Mouse (Mus musculus) heart, embryonic 14.5 days (tissue): ENCODE measurements around the gene Cyp2d34. TPM values are rescaled to one million over a fixed set of nuclear protein-coding genes. Genes with fewer than 3 reads are reported as not detected.

Source experiments
- microRNA-seq: library from miRNA; unstranded; fragments of <30 nt; microRNA quantifications from one replicate; pipeline ENCODE4, GENCODE M21; 2016
- polyA plus RNA-seq: library from polyadenylated mRNA; unstranded; fragments of >200 nt; fragmentation: Nextera tagmentation; extraction: Ambion mirVana; gene quantifications from 2 replicates; pipeline ENCODE4 v1.2.1, GENCODE M21; 2014

The Cyp2d34 gene
- polyA plus RNA-seq, 1 experiment from 2014 or later = not detected

Small RNA genes lying within 50 kb of the gene (microRNA-seq; reads per million reads assigned to microRNA genes)
- not detected for gene Gm27463
- gene Gm27742 = not detected

Other genes with a start within 250 kb of the Cyp2d34 start
- 8.6 and 9.2 TPM in 2 replicates for gene Cyp2d22, start 240.7 kb downstream of the Cyp2d34 start, polyA plus RNA-seq
- not detected in 2 replicates for gene Cyp2d11, start 226.9 kb downstream of the Cyp2d34 start, polyA plus RNA-seq
- gene Cyp2d10, start 213.8 kb downstream of the Cyp2d34 start, polyA plus RNA-seq = not detected in 2 replicates
- gene Cyp2d9, start 187.5 kb downstream of the Cyp2d34 start, polyA plus RNA-seq = not detected in 2 replicates
- not detected in 2 replicates for gene Cyp2d12, start 65.9 kb downstream of the Cyp2d34 start, polyA plus RNA-seq
- gene Cyp2d40, start 143.2 kb upstream of the Cyp2d34 start, polyA plus RNA-seq = not detected in 2 replicates
- gene Cyp2d26, start 173.3 kb upstream of the Cyp2d34 start, polyA plus RNA-seq = not detected in 2 replicates